Mouse (Mus musculus) heart, adult 2 months (tissue): ENCODE measurements at regions not wholly inside any gene's neighbourhood (a gene's known extent, or its start where the extent isn't known, plus 50 kb on each side); places are given as distances from the start of the nearest gene placed in this dataset.

Experiments used
- DNase-seq, 2 experiments: peaks; one replicate each; pipeline ENCODE4 v3.0.0; 2021
- H3K27ac ChIP-seq: fragments of 200-600 bp; 2 replicates; pipeline ENCODE4 v1.8.1; 2022
- H3K27me3 ChIP-seq: fragments of 200-500 bp; 2 replicates; pipeline ENCODE4 v1.6.1; 2012; ENCODE audit warnings: mild to moderate bottlenecking, low read length, inconsistent platforms, mixed read lengths; ENCODE audit not compliant: control insufficient read depth, insufficient read depth
- H3K36me3 ChIP-seq: fragments of 200-500 bp; 2 replicates; pipeline ENCODE4 v1.6.1; 2012; ENCODE audit warnings: low read length, inconsistent platforms; ENCODE audit not compliant: control insufficient read depth, insufficient read depth
- H3K4me1 ChIP-seq: fragments of 200-500 bp; 2 replicates; pipeline ENCODE4 v1.6.1; 2011; ENCODE audit warnings: low read length; ENCODE audit not compliant: control insufficient read depth, insufficient read depth
- H3K4me3 ChIP-seq: fragments of 200-600 bp; 2 replicates; pipeline ENCODE4 v1.8.1; 2022
- H3K79me2 ChIP-seq: fragments of 200-500 bp; replicated peaks from 2 replicates; pipeline ENCODE4 v1.6.1; 2012; ENCODE audit warnings: mild to moderate bottlenecking, inconsistent platforms, low read length, moderate library complexity, mixed read lengths; ENCODE audit not compliant: control insufficient read depth, insufficient read depth
- H3K9ac ChIP-seq: fragments of 200-500 bp; 2 replicates; pipeline ENCODE4 v1.6.1; 2012; ENCODE audit warnings: low read depth, mild to moderate bottlenecking, control low read depth, inconsistent platforms, low read length, mixed read lengths
- CTCF ChIP-seq: fragments of 200-600 bp; IDR thresholded peaks from 2 replicates; pipeline ENCODE4 v1.8.1; 2022; ENCODE audit warnings: antibody characterized with exemption, mild to moderate bottlenecking, moderate library complexity
- EP300 ChIP-seq: fragments of 200-500 bp; IDR thresholded peaks from 2 replicates; pipeline ENCODE4 v1.6.1; 2011; ENCODE audit warnings: low read depth, low read length, control low read depth; ENCODE audit not compliant: insufficient read depth
- POLR2A ChIP-seq: fragments of 200-500 bp; IDR thresholded peaks from 2 replicates; pipeline ENCODE4 v1.6.1; 2011; ENCODE audit warnings: mild to moderate bottlenecking, low read depth, low read length, control low read depth; ENCODE audit not compliant: insufficient read depth
- WGBS: fragments of 180-500 bp; shearing (Covaris S2); methylation state at CpG from one replicate; pipeline ENCODE4 v1.1.7; 2018; 5-methylcytosine and 5-hydroxymethylcytosine counted together
- intact Hi-C: fragments of 180-260 bp; cut with DNase I; formaldehyde crosslinking; loops from one replicate; pipeline ENCODE4 v1.15.1; 2025

DNA sequence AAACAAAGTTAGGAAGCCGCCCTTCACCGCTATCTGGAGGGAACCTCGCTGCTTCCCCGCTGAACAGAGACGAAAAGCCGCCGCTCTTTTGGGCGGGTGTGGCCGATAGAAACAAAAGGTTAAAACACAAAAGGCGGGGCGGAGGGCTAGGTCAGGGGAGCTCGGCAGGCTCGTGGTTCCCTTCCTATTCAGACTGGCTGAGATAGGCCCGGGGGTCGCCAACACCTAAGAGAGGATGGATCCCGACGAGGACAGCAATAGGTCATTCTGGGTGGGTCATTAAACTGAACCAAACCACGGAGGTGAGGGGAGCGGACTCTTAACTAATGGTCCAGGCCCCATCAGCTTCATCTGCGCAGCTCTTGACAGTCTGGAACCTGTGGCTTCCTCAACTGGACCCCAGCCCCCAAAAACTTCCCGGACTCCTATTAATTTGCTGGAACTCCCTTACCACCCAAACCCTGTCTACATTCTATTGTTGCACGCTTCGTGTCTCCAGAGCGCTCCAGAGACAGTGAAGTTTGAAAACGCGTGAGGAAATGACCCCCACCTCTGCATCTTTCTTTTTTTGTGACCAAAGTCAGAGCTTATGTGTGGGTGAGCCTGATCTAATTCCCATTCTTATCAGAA is 69.2 kb downstream of the Sox4 start:
- 6% methylated on average over 26 of the region's 26 CpGs for WGBS
- Histone ChIP-seq H3K27me3 (no peaks in the 10 kb centered on the region), H3K4me3 (peak overlapping the region; percentile 76), H3K4me1 (no peaks in the 10 kb centered on the region; the same call in 1 of the 2 replicates), H3K27ac (peak overlapping the region; percentile 63), H3K79me2 (no peaks in the 10 kb centered on the region), H3K9ac (peak overlapping the region; percentile 73), H3K36me3 (no peaks in the 10 kb centered on the region)
- DNase-seq: peak; percentile 30 to 56
- intact Hi-C loops: loop anchor here (2.0 kb wide), 2 partner anchors 66 to 126 kb away; no protein-coding TSS in a partner anchor
- TF ChIP-seq EP300 (no peak), CTCF (no peak), POLR2A (no peak)

DNA sequence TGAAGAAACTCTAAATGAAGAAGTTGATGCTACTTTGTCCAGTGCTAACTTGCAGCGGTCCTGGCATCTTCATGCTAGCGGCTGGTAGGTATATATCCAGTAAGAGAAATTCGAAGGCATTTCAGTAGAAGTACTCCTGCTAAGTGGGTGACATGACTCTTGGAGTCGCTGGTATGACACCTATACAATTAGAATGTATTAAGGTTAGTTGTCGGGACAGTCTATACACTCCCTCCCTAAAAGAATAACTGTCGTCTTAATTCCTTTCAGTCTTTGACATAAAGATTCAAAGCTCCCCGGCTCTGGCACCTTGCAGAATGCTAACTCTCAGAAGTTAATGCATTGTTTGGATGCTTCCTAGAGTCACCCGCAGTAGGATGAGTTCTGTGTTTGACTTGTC is 70.1 kb downstream of the Sox4 start:
- TF ChIP-seq CTCF (no peak), POLR2A (no peak), EP300 (no peak)
- H3K27ac ChIP-seq: peak overlapping the region; percentile 63; the same call in 1 of the 2 replicates
- DNase-seq: no peak
- 66% methylated on average over 8 of the region's 8 CpGs for WGBS
- no peak overlapping the region for H3K9ac ChIP-seq
- intact Hi-C loops: no loop called here
- no peaks in the 10 kb centered on the region; the same call in 1 of the 2 replicates for H3K4me1 ChIP-seq
- H3K27me3 ChIP-seq: no peaks in the 10 kb centered on the region
- no peaks in the 10 kb centered on the region for H3K36me3 ChIP-seq
- H3K4me3 ChIP-seq: peak overlapping the region; percentile 76
- no peaks in the 10 kb centered on the region for H3K79me2 ChIP-seq

GRCm38 (mm10) chr13:28880888-28881287 is 72.6 kb downstream of the Sox4 start:
- no peaks in the 10 kb centered on the region for H3K36me3 ChIP-seq
- TF ChIP-seq POLR2A (no peak), CTCF (no peak), EP300 (no peak)
- DNase-seq: no peak
- H3K27me3 ChIP-seq: no peaks in the 10 kb centered on the region
- H3K4me3 ChIP-seq: no peak overlapping the region
- H3K27ac ChIP-seq: no peak overlapping the region
- intact Hi-C loops: no loop called here
- no peak overlapping the region for H3K9ac ChIP-seq
- 75% methylated on average over 6 of the region's 6 CpGs for WGBS
- no peaks in the 10 kb centered on the region for H3K79me2 ChIP-seq
- no peaks in the 10 kb centered on the region; the same call in 1 of the 2 replicates for H3K4me1 ChIP-seq

DNA sequence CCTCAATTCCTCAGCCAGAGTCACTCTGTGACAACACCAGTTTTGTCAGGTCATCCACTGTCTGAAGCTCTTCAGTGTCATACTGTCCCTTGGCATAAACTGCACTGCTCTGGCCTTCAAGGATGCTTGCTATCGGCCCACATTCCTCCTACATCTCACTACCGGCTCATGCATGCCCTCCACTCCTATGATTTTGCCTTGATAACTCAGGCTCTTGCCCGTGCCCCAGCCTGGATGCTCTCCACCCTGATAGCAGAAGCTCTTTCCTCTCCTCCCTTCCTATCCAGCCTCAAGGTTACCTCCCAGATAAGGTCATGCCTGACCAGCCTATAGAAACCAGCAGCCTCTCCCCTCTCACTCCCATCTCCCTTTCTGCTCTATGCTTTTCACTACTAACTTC is 74.8 kb downstream of the Sox4 start:
- Histone ChIP-seq H3K4me3 (no peak overlapping the region), H3K4me1 (no peaks in the 10 kb centered on the region; the same call in 1 of the 2 replicates), H3K27me3 (no peaks in the 10 kb centered on the region), H3K79me2 (no peaks in the 10 kb centered on the region), H3K9ac (no peak overlapping the region), H3K36me3 (no peaks in the 10 kb centered on the region), H3K27ac (no peak overlapping the region)
- 28% methylated on average over 3 of the region's 3 CpGs for WGBS
- no peak for DNase-seq
- no peak for TF ChIP-seq POLR2A
- no peak for TF ChIP-seq CTCF
- no peak for TF ChIP-seq EP300
- intact Hi-C loops: loop anchor here (10.0 kb wide), 1 partner anchor 956 kb away; no protein-coding TSS in a partner anchor

GRCm38 (mm10) chr13:28876771-28877170 is 76.7 kb downstream of the Sox4 start:
- no peak overlapping the region for H3K4me3 ChIP-seq
- no peaks in the 10 kb centered on the region for H3K36me3 ChIP-seq
- no peaks in the 10 kb centered on the region for H3K27me3 ChIP-seq
- H3K27ac ChIP-seq: no peak overlapping the region
- no peaks in the 10 kb centered on the region; the same call in 1 of the 2 replicates for H3K4me1 ChIP-seq
- H3K79me2 ChIP-seq: 0 out of 2 replicates have a peak, but pooled peaks cover 1% of the 10 kb centered on the region
- 83% methylated on average over 4 of the region's 4 CpGs for WGBS
- no peak for TF ChIP-seq CTCF
- TF ChIP-seq POLR2A: no peak
- TF ChIP-seq EP300: no peak
- DNase-seq: no peak
- H3K9ac ChIP-seq: no peak overlapping the region
- intact Hi-C loops: loop anchor here (10.0 kb wide), 1 partner anchor 958 kb away; no protein-coding TSS in a partner anchor

- Histone ChIP-seq H3K4me3 (no peak overlapping the region), H3K4me1 (peaks cover 2% of the 10 kb centered on the region), H3K27ac (no peak overlapping the region), H3K27me3 (no peaks in the 10 kb centered on the region), H3K36me3 (no peaks in the 10 kb centered on the region), H3K79me2 (peaks cover 1% of the 10 kb centered on the region; the same call in 1 of the 2 replicates), H3K9ac (no peak overlapping the region)
- 72% methylated on average over 4 of the region's 4 CpGs for WGBS
- intact Hi-C loops: loop anchor here (10.0 kb wide), 1 partner anchor 964 kb away; no protein-coding TSS in a partner anchor
- no peak for DNase-seq
- TF ChIP-seq EP300 (no peak), CTCF (no peak), POLR2A (no peak)
These were observed 82.8 kb downstream of the Sox4 start for GRCm38 (mm10) chr13:28870681-28871080.
